Mouse (Mus musculus) hindbrain, embryonic 10.5 days (tissue): ENCODE results near the gene Msrb1. TPM values are rescaled to one million over a fixed set of nuclear protein-coding genes. Genes with fewer than 3 reads are reported as not detected.
"Not testable (repeated sequence)": the region's sequence is repeated elsewhere in the genome, so short reads cannot be mapped to it uniquely, and the experiment has no call there.

ENCODE experiments used
- DNase-seq: peaks from one replicate; pipeline ENCODE4 v3.0.0-alpha.2; 2017; ENCODE audit warnings: low spot score
- H3K27ac ChIP-seq: fragments of 300-500 bp; sonication (generic); 2 replicates; pipeline ENCODE4 v1.5.1; 2016; ENCODE audit warnings: mild to moderate bottlenecking, moderate library complexity
- H3K27me3 ChIP-seq: fragments of 300-500 bp; sonication (generic); 2 replicates; pipeline ENCODE4 v1.6.1; 2016; ENCODE audit warnings: mild to moderate bottlenecking; ENCODE audit not compliant: poor library complexity, insufficient read depth, severe bottlenecking
- H3K36me3 ChIP-seq: fragments of 300-500 bp; sonication (generic); 2 replicates; pipeline ENCODE4 v1.6.1; 2016; ENCODE audit warnings: mild to moderate bottlenecking, moderate library complexity
- H3K4me1 ChIP-seq: fragments of 300-500 bp; sonication (generic); replicated peaks from 2 replicates; pipeline ENCODE4 v1.6.1; 2016; ENCODE audit warnings: mild to moderate bottlenecking
- H3K4me3 ChIP-seq: fragments of 300-500 bp; sonication (generic); 2 replicates; pipeline ENCODE4 v1.5.1; 2016; ENCODE audit warnings: mild to moderate bottlenecking, moderate library complexity
- H3K9me3 ChIP-seq: fragments of 300-500 bp; sonication (generic); 2 replicates; pipeline ENCODE4 v1.6.1; 2016; ENCODE audit warnings: mild to moderate bottlenecking, moderate library complexity
- WGBS: fragments of 180-500 bp; shearing (Covaris S2); methylation state at CpG from one replicate; pipeline ENCODE4 v1.1.7; 2016; 5-methylcytosine and 5-hydroxymethylcytosine counted together
- polyA plus RNA-seq: library from polyadenylated mRNA; unstranded; fragments of >200 nt; fragmentation: Nextera tagmentation; extraction: Ambion mirVana; gene quantifications from 2 replicates; pipeline ENCODE4 v1.2.1, GENCODE M21; 2016

The Msrb1 gene
- polyA plus RNA-seq, 1 experiment from 2014 or later: 23.4 TPM

- H3K9me3 ChIP-seq: no peaks in the 10 kb centered on the region
- DNase-seq: no peak
- peak overlapping the region; percentile 93 for H3K4me3 ChIP-seq
- peaks cover 49% of the 10 kb centered on the region for H3K36me3 ChIP-seq
- WGBS: 92% methylated on average over 3 of the region's 3 CpGs
- H3K27me3 ChIP-seq: no peaks in the 10 kb centered on the region
- peaks cover 16% of the 10 kb centered on the region for H3K4me1 ChIP-seq
- no peak overlapping the region for H3K27ac ChIP-seq
Measured at GRCm38 (mm10) chr17:24705821-24706220, 30.6 kb upstream of the Msrb1 start.

DNA sequence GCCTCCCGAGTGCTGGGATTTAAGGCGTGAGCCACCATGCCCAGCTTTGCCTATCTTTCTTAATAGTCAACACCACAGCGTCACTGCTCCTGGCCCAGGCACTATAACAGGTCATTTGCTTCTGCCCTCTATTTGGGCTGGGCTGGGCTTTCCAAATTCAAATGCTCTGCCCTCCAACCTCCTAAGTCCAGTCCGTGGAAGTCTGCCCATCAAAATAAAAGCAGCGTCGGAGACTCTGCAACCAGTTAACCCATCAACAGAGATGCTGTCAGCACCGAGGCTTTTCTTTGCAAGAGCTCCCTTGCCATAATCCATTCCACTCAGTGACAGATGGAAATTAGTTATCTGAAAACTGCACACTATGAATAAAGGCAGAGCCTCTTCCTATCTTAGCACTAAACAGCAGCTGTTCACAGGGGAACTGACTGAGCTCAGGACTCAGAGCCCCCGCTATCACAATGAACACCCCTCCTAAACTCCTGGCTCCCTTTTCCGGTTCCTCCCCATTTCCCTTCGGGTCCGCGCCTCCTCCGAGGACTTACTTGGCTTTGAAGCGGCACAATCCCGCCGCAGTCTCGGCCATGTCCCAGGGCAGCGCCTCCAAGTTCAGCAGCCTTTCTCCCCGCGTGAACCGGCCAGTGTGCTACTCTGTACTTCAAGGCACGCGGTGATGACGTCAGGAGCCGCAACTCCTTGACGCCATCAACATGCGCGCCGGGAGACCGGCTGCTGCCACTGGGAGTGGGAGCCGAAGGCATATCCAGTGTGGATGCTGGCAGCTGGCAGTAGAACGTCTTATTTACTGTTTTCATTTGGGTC, 29.3 kb upstream of the Msrb1 start, which contains the start of gene Tbl3:
Gene Tbl3, minus strand, starts transcription at position 679 of the 819 bp plus-strand sequence.
- peak within 1 kb of the TSS; percentile 93 for H3K4me3 ChIP-seq
- no peaks in the 10 kb centered on the region for H3K27me3 ChIP-seq
- peaks cover 16% of the 10 kb centered on the region for H3K4me1 ChIP-seq
- peak within 1 kb of the TSS; percentile 90 for H3K27ac ChIP-seq
- 4% methylated on average over 32 of the region's 32 CpGs for WGBS
- H3K36me3 ChIP-seq: peaks cover 36% of the 10 kb centered on the region
- peak; percentile 95 for DNase-seq
- H3K9me3 ChIP-seq: no peaks in the 10 kb centered on the region

DNA sequence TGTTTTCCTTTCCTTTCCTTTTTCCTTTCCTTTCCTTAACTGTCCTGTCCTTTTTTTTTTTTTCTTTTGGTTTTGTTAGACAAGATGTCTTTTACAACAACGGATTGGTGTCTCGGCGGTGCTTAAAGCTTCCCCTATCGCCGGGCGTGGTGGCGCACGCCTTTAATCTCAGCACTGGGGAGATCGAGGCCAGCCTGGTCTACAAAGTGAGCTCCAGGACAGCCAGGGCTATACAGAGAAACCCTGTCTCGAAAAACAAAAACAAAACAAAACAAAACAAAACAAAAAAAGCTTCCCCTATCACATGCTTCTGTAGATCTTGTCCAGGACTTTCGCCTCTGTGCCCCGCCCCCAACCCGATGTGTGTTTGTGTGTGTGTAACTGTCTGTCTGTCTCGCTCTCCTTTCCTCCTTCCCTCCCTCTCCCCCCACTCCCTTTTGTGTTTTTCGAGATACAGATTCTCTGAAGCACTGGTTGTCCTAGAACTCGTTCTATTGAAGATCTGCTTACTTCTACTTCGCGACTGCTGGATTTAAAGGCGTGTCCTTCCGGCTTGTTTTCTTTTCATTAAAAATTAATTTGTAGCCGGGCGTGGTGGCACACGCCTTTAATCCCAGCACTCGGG, 28.5 kb upstream of the Msrb1 start:
- Histone ChIP-seq H3K9me3 (no peaks in the 10 kb centered on the region), H3K36me3 (peaks cover 28% of the 10 kb centered on the region), H3K4me1 (peaks cover 16% of the 10 kb centered on the region), H3K27me3 (no peaks in the 10 kb centered on the region), H3K27ac (peak overlapping the region; percentile 90), H3K4me3 (peak overlapping the region; percentile 93)
- WGBS: 9% methylated on average over 24 of the region's 24 CpGs
- peak; percentile 34 for DNase-seq

DNA sequence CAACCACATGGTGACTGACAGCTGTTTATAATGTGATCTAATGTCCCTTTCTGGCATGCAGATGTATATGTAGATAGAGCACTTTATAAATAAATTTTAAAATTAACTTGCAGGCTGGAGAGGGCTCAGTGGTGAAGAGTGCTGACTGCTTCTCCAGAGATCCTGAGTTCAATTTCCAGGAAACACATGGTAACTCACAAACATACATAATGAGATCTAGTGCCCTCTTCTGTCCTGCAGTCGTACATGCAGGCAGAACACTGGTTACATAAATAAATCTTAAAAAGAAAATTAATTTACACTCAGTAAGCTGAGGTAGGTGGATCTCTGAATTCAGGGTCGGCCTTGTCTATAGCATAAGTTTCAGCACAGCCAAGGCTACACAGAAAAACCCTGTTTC, 27.8 kb upstream of the Msrb1 start:
- H3K4me3 ChIP-seq: peak overlapping the region; percentile 93; the same call in 1 of the 2 replicates
- no peaks in the 10 kb centered on the region for H3K9me3 ChIP-seq
- no peaks in the 10 kb centered on the region for H3K27me3 ChIP-seq
- no peak overlapping the region for H3K27ac ChIP-seq
- 43% methylated on average over 2 of the region's 2 CpGs for WGBS
- peaks cover 16% of the 10 kb centered on the region for H3K4me1 ChIP-seq
- DNase-seq: no peak
- H3K36me3 ChIP-seq: peaks cover 21% of the 10 kb centered on the region

DNA sequence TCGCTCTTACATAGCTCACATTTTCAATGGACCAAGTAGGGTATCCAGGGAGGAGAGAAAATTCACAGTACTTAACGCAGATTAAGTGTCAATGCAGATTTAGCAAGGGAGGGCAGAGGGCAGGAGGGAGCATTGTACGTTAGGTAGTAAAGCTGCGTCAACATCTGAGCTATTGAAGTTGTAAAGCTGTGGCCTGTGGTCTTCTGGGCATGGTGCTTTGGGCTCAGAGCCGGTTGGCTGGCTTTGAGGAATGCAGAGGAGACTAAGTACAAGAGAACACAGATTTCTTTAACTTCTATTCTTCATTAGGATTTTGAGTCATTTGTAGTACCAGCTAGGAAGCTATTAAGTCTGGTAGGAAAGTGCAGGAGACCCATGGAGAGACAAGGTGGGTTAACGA, 20.9 kb upstream of the Msrb1 start:
- Histone ChIP-seq H3K9me3 (no peaks in the 10 kb centered on the region), H3K27ac (no peak overlapping the region), H3K36me3 (peaks cover 36% of the 10 kb centered on the region), H3K4me3 (no peak overlapping the region), H3K4me1 (peaks cover 12% of the 10 kb centered on the region), H3K27me3 (no peaks in the 10 kb centered on the region)
- 74% methylated on average over 6 of the region's 6 CpGs for WGBS
- DNase-seq: no peak

DNA sequence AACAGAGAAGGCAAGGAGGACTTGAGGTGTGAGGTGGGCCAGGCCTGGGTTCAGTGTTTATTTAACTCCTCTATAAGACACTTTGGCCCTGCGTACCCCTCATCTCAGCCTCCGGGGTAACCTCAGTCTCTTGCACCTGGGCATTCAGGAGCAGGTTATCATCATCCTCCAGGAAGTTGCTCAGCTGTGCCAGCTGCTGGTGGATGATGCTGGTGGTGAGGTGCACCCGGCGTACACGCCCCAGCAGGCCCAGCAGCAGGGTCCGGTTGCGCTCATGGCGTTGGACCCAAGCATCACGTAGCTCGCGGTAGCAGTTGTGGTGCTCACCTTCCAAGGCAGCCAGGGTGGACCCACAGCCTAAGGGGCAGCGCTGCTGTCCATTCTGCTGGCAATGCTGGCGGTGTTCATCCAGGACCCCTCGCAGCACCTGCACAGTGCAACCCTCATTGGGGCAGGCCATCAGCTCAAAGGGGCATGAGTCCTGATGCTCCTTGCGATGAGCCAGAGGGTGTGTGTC, 20.2 kb upstream of the Msrb1 start:
- Histone ChIP-seq H3K4me3 (peak overlapping the region; percentile 9; the same call in 1 of the 2 replicates), H3K27me3 (no peaks in the 10 kb centered on the region), H3K4me1 (peaks cover 14% of the 10 kb centered on the region), H3K27ac (no peak overlapping the region), H3K36me3 (peaks cover 41% of the 10 kb centered on the region), H3K9me3 (no peaks in the 10 kb centered on the region)
- no peak for DNase-seq
- 94% methylated on average over 15 of the region's 15 CpGs for WGBS

GRCm38 (mm10) chr17:24717943-24718342, 18.5 kb upstream of the Msrb1 start, which contains the start of the genes Rnf151 and Rps2:
TSS of gene Rnf151 (minus strand) at chr17:24718063.
TSS of gene Rps2 (plus strand) at chr17:24718116.
- no peak for DNase-seq
- H3K27me3 ChIP-seq: no peaks in the 10 kb centered on the region
- 84% methylated on average over 4 of the region's 4 CpGs for WGBS
- peaks cover 31% of the 10 kb centered on the region for H3K4me1 ChIP-seq
- H3K27ac ChIP-seq: 0 out of 2 replicates have a peak within 1 kb of the TSS, but pooled peaks have one; percentile 94
- H3K4me3 ChIP-seq: peak within 1 kb of the TSS; percentile 82
- no peaks in the 10 kb centered on the region for H3K9me3 ChIP-seq
- H3K36me3 ChIP-seq: peaks cover 56% of the 10 kb centered on the region

GRCm38 (mm10) chr17:24718938-24719337, 17.5 kb upstream of the Msrb1 start:
- not testable (repeated sequence) for H3K9me3 ChIP-seq, DNase-seq, H3K27me3 ChIP-seq
- peak overlapping the region; percentile 94 for H3K27ac ChIP-seq
- peaks cover 40% of the 10 kb centered on the region for H3K4me1 ChIP-seq
- peak overlapping the region; percentile 82 for H3K4me3 ChIP-seq
- peaks cover 56% of the 10 kb centered on the region for H3K36me3 ChIP-seq
- 65% methylated on average over 5 of the region's 5 CpGs for WGBS

DNA sequence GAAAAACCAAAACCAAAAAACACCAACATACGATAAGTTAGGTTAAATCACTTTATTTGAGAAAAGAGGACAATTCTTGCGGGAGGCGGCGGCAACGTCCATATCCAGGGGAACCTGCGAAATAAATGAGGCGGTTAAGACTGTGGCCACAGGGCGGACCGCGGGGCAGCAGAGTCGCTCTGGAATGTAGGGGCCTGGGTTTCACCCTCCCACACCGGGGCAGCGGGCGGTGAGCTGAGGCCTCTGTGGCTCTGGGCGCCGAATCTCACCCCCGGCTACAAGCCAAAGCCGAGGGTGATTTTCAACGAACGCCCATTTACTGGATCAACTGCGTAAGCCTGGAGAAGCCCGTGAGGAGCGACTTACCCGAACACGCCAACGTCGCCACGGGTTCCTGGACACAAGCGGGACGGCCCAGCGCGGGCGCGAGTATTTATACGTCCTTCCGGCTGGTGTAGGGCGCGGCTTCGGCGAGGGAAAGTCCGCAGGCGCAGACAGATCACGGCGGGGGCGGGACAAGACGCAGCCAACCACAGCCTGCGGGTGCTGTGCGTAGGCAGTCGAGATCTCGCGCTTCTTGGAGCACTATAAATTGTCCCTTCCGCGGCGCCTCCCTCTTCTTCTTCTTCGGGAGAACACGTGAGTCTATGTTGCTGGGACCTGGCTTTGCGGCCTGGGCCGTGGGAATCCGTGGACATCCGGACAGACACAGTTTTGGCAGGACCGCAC, 16.8 kb upstream of the Msrb1 start:
- Histone ChIP-seq H3K4me3 (peak overlapping the region; percentile 82), H3K36me3 (peaks cover 56% of the 10 kb centered on the region), H3K9me3 (no peaks in the 10 kb centered on the region), H3K4me1 (peaks cover 44% of the 10 kb centered on the region), H3K27me3 (no peaks in the 10 kb centered on the region), H3K27ac (peak overlapping the region; percentile 94)
- peak; percentile 99 for DNase-seq
- WGBS: under 1% methylated on average over 61 of the region's 61 CpGs

DNA sequence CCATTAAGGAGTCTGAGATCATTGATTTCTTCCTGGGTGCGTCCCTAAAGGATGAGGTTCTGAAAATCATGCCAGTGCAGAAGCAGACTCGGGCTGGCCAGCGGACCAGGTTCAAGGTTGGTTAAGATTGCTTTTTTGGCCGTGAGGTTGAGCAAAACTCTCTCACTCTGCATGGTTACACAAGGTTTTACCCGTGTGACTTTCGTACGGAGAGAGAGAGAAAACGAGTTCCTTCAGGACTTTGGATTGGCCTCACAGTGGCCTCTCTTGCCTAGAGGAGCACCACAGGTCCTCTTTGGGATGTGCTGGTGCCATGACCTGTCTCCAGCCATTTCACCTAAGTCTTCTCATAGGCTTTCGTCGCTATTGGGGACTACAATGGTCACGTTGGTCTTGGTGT, 15.8 kb upstream of the Msrb1 start:
- peak overlapping the region; percentile 94 for H3K27ac ChIP-seq

GRCm38 (mm10) chr17:24721383-24721955, 15.0 kb upstream of the Msrb1 start:
- 70% methylated on average over 7 of the region's 7 CpGs for WGBS
- DNase-seq, H3K27ac ChIP-seq, H3K27me3 ChIP-seq, H3K9me3 ChIP-seq: not testable (repeated sequence)
- Histone ChIP-seq H3K36me3 (peaks cover 44% of the 10 kb centered on the region), H3K4me1 (peaks cover 44% of the 10 kb centered on the region), H3K4me3 (peak overlapping the region; percentile 82)

More for the DNA sequence above, 15.8 kb upstream of the Msrb1 start:
- WGBS: 1% methylated on average over 11 of the region's 11 CpGs
- Histone ChIP-seq H3K4me1 (peaks cover 44% of the 10 kb centered on the region), H3K36me3 (peaks cover 53% of the 10 kb centered on the region), H3K4me3 (peak overlapping the region; percentile 82)
- H3K9me3 ChIP-seq, H3K27me3 ChIP-seq: not testable (repeated sequence)
- DNase-seq: peak; percentile 14

DNA sequence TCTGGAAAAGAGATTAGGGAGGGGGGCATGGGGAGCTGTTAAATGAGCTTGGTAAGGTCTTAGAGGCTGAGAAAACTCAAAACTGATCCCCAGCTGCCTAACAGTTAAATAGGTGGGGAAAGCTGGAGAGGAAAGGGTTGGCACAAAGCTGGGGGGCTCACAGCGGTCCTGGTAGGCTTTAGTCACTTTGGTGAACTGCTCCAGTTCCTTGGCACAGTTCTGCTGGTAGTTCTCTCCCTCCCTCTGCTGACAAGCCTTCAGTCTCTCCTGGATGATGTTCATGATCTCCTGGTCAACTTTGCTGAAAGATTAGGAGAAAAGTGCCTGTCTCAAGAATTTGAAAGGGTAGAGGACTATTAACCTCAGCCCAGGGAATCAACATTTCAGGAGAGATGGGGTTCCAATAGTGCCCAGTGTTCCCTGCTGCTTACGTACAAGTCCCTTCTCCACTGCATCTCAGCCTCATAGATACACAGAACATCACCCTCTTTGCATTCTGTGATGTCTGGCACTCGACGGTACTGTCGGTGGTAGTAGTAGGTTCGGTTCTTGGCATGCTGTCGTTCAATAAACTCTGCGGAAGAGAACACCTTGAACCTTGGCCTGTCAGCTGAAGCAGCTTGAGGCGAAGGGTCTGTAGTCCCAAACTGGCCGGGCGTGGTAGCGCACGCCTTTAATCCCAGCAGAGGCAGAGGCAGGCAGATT, 14.1 kb upstream of the Msrb1 start:
- Histone ChIP-seq H3K9me3 (no peaks in the 10 kb centered on the region), H3K27ac (no peak overlapping the region), H3K4me3 (peak overlapping the region; percentile 82), H3K27me3 (no peaks in the 10 kb centered on the region), H3K4me1 (peaks cover 44% of the 10 kb centered on the region), H3K36me3 (peaks cover 35% of the 10 kb centered on the region)
- peak; percentile 23 for DNase-seq
- 37% methylated on average over 13 of the region's 13 CpGs for WGBS
